Mouse (Mus musculus): ENCODE data around the gene Daxx. TPM values are rescaled to one million over a fixed set of nuclear protein-coding genes. Genes with fewer than 3 reads are reported as not detected.

Daxx gene
- polyA plus RNA-seq, 1 experiment = 43.8 TPM

DNA sequence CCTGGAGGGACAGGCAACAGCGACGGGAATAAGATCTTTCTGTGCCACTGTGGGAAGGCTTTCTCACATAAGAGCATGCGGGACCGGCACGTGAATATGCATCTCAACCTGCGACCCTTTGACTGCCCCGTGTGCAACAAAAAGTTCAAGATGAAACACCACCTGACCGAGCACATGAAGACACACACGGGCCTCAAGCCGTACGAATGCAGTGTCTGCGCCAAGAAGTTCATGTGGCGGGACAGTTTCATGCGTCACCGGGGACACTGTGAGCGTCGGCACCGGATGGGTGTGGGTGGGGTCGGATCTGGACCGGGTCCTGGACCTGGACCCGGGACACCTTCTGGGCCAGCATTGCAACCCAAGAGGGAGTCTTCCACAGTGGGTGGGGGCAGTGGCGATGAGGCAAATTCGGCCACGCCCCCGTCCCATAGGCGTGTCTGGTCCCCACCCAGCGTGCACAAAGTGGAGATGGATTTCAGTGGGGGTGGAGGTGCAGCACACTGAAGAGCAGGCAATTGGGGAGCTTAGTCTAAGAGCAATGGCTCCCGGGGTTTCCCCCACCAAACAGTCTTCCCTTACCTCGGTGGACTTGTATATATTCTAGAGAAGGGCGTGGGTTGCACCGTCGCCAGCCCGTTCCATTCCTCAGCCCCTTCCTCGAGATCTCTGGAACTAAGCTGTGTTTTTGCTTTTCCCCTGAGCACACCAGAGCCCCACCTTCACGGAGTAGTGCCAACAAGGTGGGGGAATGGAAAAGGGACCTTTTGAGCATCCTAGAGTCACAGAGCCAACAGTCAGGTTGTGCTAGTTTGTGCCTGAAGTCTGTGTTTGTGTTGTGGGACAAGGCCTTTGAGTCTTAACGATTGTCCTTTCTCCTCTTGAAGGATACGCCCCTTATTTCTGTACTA lies 9.3 kb downstream of the Daxx start:
- DNase-seq (ENCODE audit: low read depth) = no peak
- no peak for TF ChIP-seq CTCF (IDR thresholded peaks at IDR 0.05; ENCODE audit: borderline replicate concordance, extremely low read depth, insufficient read depth, insufficient read length)
- TF ChIP-seq POLR2A (IDR thresholded peaks at IDR 0.05; ENCODE audit: borderline replicate concordance, extremely low read depth, insufficient read depth, insufficient read length, poor library complexity, severe bottlenecking) = no peak

DNA sequence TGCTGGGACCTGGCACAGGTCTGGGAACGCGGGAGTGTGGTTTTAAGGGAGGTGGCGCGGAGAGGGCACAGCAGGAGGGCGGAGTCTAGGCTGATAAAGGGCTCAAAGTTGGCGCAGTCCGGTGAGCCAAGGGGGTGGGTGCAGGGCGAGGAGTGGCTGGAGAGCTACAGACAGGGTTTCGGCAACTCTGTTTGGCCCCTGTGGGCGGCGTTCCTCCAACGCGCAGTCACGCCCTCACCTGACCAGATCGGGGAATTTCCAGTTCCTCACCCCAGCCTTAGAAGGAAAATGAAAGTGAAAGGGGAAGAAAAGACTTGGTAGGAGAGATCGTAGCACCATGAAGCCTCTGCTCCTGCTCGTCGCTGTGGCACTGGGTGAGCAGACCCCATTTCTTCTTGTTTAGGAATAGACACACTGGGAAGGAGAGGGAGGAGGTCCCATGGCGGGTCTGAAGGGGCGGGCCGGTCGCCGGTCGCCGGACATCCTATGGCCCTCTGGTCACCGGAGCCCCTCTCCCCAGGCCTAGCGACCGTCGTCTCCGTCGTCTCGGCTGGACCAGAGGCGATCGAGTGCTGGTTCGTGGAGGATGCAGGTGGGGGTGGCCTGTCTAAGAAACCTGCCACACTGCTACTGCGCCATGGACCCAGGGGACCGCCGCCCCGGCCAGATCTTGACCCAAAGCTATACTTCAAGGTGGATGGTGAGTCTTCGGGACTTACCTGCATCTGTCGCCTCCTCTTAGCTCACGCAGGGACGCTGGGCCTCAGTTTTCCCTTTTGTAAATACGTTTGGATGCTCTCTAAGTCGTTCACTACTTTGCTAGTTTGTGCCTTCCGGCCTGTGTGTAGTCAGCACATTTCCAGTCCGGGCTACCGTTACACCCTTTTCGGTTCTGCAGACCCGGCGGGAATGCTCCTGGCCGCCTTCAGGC lies 10.4 kb downstream of the Daxx start:
- DNase-seq (ENCODE audit: low read depth) = peak; percentile 54
- TF ChIP-seq CTCF (IDR thresholded peaks at IDR 0.05; ENCODE audit: borderline replicate concordance, extremely low read depth, insufficient read depth, insufficient read length) = no peak
- no peak for TF ChIP-seq POLR2A (IDR thresholded peaks at IDR 0.05; ENCODE audit: borderline replicate concordance, extremely low read depth, insufficient read depth, insufficient read length, poor library complexity, severe bottlenecking)

DNA sequence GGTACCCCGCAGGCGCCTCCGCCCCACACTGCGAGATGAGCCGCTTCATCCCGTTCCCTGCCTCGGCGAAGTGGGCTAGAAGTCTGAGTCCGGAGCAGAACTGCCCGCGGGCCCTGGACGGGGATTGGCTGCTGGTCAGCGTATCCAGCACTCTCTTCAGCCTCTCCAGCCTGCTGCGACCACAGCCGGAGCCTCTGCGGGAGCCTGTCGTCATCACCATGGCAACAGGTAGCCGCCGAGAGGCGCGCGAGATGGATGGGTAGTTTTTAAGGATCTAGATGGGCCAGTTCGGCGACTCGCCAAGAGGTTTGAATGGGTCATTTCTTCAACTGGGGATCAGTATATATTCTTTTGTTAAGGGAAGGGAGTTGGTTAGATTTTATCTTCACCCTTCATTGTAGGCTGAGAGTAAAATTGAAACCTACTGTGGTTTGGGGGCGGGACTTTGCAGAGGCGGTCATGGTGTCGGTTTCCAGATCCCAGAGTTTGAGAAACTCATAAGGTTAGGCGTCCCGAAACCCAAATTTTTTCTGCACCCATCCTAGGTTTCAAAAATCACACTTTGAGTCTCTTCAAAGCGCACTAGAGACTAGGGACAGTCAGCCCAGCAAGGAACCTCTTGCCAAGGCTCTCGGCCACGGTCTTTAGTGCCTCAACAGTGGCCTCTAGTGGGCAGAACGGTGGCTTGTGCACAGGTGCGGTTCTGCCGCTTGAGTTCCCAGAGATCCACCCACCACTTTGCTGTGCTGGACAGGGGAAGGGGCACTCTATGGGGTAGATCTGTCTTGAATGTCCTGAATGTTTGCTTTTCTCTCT lies 11.3 kb downstream of the Daxx start:
- TF ChIP-seq POLR2A (IDR thresholded peaks at IDR 0.05; ENCODE audit: borderline replicate concordance, extremely low read depth, insufficient read depth, insufficient read length, poor library complexity, severe bottlenecking) (no peak), CTCF (IDR thresholded peaks at IDR 0.05; ENCODE audit: borderline replicate concordance, extremely low read depth, insufficient read depth, insufficient read length) (peak; percentile 88)
- DNase-seq (ENCODE audit: low read depth) = peak; percentile 87

GRCm38 (mm10) chr17:33921361-33921760 lies 12.1 kb downstream of the Daxx start:
- TF ChIP-seq POLR2A (IDR thresholded peaks at IDR 0.05; ENCODE audit: borderline replicate concordance, extremely low read depth, insufficient read depth, insufficient read length, poor library complexity, severe bottlenecking) (no peak), CTCF (IDR thresholded peaks at IDR 0.05; ENCODE audit: borderline replicate concordance, extremely low read depth, insufficient read depth, insufficient read length) (no peak)
- DNase-seq (ENCODE audit: low read depth) = no peak

DNA sequence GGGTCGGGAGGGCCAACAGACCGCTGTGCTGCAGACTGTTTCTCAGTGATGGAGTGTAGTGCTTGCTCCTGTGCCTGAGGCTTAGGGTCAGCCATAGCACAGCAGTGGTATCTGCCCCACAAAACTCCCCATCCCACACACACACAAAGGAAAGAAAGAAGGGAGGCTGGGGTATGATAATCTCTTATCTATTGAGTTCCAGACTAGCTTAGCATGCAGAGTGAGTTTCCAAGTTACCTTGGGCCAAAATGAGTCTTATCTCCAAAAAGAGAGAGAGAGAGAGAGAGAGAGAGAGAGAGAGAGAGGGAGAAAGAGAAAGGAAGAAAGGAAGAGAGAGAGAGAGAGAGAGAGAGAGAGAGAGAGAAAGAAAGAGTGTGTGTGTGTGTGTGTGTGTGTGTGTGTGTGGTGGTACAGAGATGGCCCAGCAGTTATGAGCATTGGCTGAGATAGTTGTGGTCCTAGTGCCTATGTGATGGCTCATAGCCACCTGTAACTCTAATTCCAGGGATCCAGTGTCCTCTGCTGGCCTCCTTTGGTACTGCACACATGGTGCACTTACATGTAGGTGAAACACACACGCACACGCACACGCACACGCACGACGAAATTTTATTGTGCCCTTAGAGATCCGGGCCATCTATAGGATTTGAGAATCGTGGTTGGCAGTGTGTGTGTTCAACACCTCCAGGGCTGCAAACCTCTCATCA lies 15.5 kb downstream of the Daxx start:
- TF ChIP-seq CTCF (IDR thresholded peaks at IDR 0.05; ENCODE audit: borderline replicate concordance, extremely low read depth, insufficient read depth, insufficient read length) (peak; percentile 33; the same call in 1 of the 2 replicates), POLR2A (IDR thresholded peaks at IDR 0.05; ENCODE audit: borderline replicate concordance, extremely low read depth, insufficient read depth, insufficient read length, poor library complexity, severe bottlenecking) (no peak)
- no peak for DNase-seq (ENCODE audit: low read depth)

DNA sequence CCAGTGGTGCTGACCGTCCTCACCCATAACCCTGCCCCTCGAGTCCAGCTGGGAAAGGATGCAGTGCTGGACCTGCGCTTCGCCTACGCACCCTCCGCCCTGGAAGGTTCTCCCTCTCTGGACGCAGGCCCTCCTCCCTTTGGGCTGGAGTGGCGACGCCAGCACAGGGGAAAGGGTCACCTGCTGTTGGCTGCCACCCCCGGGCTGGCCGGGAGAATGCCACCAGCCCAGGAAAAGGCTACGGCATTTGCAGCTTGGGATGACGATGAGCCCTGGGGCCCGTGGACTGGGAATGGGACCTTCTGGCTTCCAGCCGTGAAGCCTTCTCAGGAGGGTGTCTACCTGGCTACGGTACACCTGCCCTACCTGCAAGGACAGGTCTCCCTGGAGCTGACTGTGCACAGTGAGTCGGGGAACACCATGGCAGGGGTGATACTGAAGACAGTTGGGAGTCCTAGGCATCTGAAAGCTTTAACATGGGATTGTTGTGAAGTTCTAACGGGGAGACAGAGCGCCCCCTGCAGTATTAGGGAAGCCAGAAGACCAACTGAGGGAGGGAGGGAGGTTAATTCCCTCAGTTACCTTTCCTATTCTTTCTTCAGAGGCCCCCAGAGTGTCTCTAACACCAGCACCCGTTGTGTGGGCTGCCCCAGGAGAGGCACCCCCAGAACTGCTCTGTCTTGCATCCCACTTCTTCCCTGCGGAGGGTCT lies 16.3 kb downstream of the Daxx start:
- DNase-seq (ENCODE audit: low read depth) = no peak
- TF ChIP-seq CTCF (IDR thresholded peaks at IDR 0.05; ENCODE audit: borderline replicate concordance, extremely low read depth, insufficient read depth, insufficient read length) = no peak
- TF ChIP-seq POLR2A (IDR thresholded peaks at IDR 0.05; ENCODE audit: borderline replicate concordance, extremely low read depth, insufficient read depth, insufficient read length, poor library complexity, severe bottlenecking) = no peak

DNA sequence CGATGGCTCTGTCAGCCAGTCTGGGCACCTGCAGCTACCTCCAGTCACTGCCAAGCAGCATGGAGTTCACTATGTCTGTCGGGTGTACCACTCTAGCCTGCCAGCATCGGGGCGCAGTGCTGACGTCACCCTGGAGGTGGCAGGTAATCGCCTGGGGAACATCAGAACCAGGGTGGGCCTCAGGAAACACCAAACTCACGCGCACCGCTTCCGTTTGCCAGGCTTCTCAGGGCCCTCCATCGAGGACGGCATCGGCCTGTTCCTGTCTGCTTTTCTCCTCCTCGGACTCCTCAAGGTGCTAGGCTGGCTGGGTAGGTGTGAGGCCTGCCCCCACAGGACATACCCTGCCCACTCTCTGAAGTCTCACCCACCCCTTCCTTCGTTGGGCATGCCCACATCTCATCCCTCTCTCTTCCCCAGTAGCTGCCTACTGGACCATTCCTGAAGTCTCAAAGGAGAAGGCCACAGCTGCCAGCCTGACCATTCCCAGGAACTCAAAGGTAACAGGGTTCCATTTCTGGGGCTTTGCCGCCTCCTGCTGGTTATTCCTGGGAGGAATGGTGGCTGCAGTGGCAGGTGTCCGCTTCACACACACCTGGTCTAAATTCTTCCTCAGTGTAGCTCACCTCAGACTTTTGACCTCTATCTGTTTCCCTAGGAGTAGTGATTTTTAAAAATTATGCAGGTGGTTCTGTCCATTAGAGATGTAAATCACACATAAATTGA lies 17.2 kb downstream of the Daxx start:
- DNase-seq (ENCODE audit: low read depth) = no peak
- TF ChIP-seq CTCF (IDR thresholded peaks at IDR 0.05; ENCODE audit: borderline replicate concordance, extremely low read depth, insufficient read depth, insufficient read length) (peak; percentile 47; the same call in 1 of the 2 replicates), POLR2A (IDR thresholded peaks at IDR 0.05; ENCODE audit: borderline replicate concordance, extremely low read depth, insufficient read depth, insufficient read length, poor library complexity, severe bottlenecking) (no peak)

GRCm38 (mm10) chr17:33928251-33928947 lies 19.2 kb downstream of the Daxx start:
- TF ChIP-seq POLR2A (IDR thresholded peaks at IDR 0.05; ENCODE audit: borderline replicate concordance, extremely low read depth, insufficient read depth, insufficient read length, poor library complexity, severe bottlenecking) (no peak), CTCF (IDR thresholded peaks at IDR 0.05; ENCODE audit: borderline replicate concordance, extremely low read depth, insufficient read depth, insufficient read length) (no peak)
- DNase-seq (ENCODE audit: low read depth) = no peak

Data from brain, embryonic 14.5 days (tissue).